Mouse (Mus musculus): ENCODE measurements at regions not wholly inside any gene's neighbourhood (a gene's known extent, or its start where the extent isn't known, plus 50 kb on each side); places are given as distances from the start of the nearest gene placed in this dataset.

- H3K27me3 ChIP-seq (ENCODE audit: insufficient read depth, low read length), result no peaks in the 10 kb centered on the region
- no peak overlapping the region for H3K4me2 ChIP-seq (ENCODE audit: low read depth, low read length)
- WGBS, result 86% methylated on average over 2 of the region's 2 CpGs
- no peak for DNase-seq (ENCODE audit: low spot score)
- H3K9ac ChIP-seq (replicated peaks; ENCODE audit: low read length), result no peak overlapping the region
- no peak for TF ChIP-seq CTCF (IDR thresholded peaks at IDR 0.05; ENCODE audit: low read depth)
- H3K9me3 ChIP-seq (ENCODE audit: low read length), result no peaks in the 10 kb centered on the region
- ATAC-seq, result no peak
- no peaks in the 10 kb centered on the region for H3K4me1 ChIP-seq (ENCODE audit: insufficient read depth, low read length)
- H3K27ac ChIP-seq, result no peak overlapping the region
- H3K36me3 ChIP-seq (ENCODE audit: insufficient read depth, low read length), result no peaks in the 10 kb centered on the region
- no peak overlapping the region for H3K4me3 ChIP-seq (ENCODE audit: low read length)
These were observed 468.2 kb upstream of the Id2 start for GRCm38 (mm10) chr12:25565131-25565530.

- peak; percentile 11 for DNase-seq (ENCODE audit: low spot score)
- Histone ChIP-seq H3K27ac (no peak overlapping the region), H3K36me3 (ENCODE audit: insufficient read depth, low read length) (no peaks in the 10 kb centered on the region), H3K4me1 (ENCODE audit: insufficient read depth, low read length) (no peaks in the 10 kb centered on the region), H3K27me3 (ENCODE audit: insufficient read depth, low read length) (no peaks in the 10 kb centered on the region), H3K9me3 (ENCODE audit: low read length) (no peaks in the 10 kb centered on the region), H3K4me2 (ENCODE audit: low read depth, low read length) (no peak overlapping the region), H3K9ac (replicated peaks; ENCODE audit: low read length) (no peak overlapping the region), H3K4me3 (ENCODE audit: low read length) (no peak overlapping the region)
- TF ChIP-seq CTCF (IDR thresholded peaks at IDR 0.05; ENCODE audit: low read depth), result no peak
- no peak for ATAC-seq
These were observed 462.7 kb upstream of the Id2 start for GRCm38 (mm10) chr12:25559601-25560000.

GRCm38 (mm10) chr12:25553656-25554055 is 456.7 kb upstream of the Id2 start:
- ATAC-seq (no peak), DNase-seq (ENCODE audit: low spot score) (peak; percentile 57)
- WGBS, result 62% methylated on average over 1 of the region's 1 CpGs
- Histone ChIP-seq H3K9ac (replicated peaks; ENCODE audit: low read length) (no peak overlapping the region), H3K4me1 (ENCODE audit: insufficient read depth, low read length) (0 out of 2 replicates have a peak, but pooled peaks cover 3% of the 10 kb centered on the region), H3K27me3 (ENCODE audit: insufficient read depth, low read length) (no peaks in the 10 kb centered on the region), H3K27ac (no peak overlapping the region), H3K4me2 (ENCODE audit: low read depth, low read length) (no peak overlapping the region), H3K4me3 (ENCODE audit: low read length) (no peak overlapping the region), H3K36me3 (ENCODE audit: insufficient read depth, low read length) (no peaks in the 10 kb centered on the region), H3K9me3 (ENCODE audit: low read length) (no peaks in the 10 kb centered on the region)
- no peak for TF ChIP-seq CTCF (IDR thresholded peaks at IDR 0.05; ENCODE audit: low read depth)

DNA sequence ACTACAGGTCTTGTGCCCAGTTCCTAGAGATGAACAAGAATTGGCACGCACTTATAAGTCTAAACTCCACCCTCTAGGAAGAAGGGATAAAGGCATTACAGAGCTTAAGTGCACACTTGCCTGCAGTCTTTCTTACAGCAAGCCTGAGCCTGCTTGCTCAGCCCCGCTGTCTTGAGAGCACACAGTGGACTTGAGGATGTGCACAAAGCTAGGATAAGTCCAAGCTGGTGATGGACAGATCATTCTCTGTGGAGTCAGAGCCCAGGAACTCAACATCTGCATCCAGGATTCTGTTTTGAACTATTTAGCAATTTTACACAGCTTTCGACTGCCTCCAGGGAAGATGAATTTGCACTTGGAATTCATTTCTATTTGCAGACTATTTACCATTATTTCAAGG is 452.8 kb upstream of the Id2 start:
- DNase-seq (ENCODE audit: low spot score) (no peak), ATAC-seq (no peak)
- Histone ChIP-seq H3K9me3 (ENCODE audit: low read length) (no peaks in the 10 kb centered on the region), H3K9ac (replicated peaks; ENCODE audit: low read length) (no peak overlapping the region), H3K27me3 (ENCODE audit: insufficient read depth, low read length) (no peaks in the 10 kb centered on the region), H3K4me3 (ENCODE audit: low read length) (no peak overlapping the region), H3K36me3 (ENCODE audit: insufficient read depth, low read length) (no peaks in the 10 kb centered on the region), H3K4me2 (ENCODE audit: low read depth, low read length) (no peak overlapping the region), H3K27ac (no peak overlapping the region), H3K4me1 (ENCODE audit: insufficient read depth, low read length) (0 out of 2 replicates have a peak, but pooled peaks cover 3% of the 10 kb centered on the region)
- TF ChIP-seq CTCF (IDR thresholded peaks at IDR 0.05; ENCODE audit: low read depth), result no peak
- 88% methylated on average over 3 of the region's 3 CpGs for WGBS

DNA sequence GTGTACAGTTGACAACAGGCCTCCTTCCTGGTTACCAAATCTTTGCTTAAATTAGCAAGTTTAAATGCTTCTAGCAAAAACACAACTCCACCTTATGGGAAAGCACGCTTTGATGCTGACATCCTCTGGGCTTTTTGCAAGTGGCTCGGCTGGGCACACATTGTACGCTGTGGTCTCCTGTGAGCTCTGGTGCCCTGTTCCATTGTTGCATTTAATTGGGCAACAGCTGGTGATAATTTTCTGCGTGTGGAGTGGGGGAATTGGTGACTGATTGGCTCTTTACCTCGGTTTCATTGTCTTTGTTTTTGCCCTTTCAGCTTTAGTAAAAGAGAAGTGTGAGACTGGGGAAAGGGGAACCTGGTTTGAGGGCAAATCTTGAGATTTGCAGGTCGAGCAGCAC is 447.3 kb upstream of the Id2 start:
- DNase-seq (ENCODE audit: low spot score), result peak; percentile 12
- Histone ChIP-seq H3K27ac (no peak overlapping the region), H3K27me3 (ENCODE audit: insufficient read depth, low read length) (no peaks in the 10 kb centered on the region), H3K4me2 (ENCODE audit: low read depth, low read length) (no peak overlapping the region), H3K4me1 (ENCODE audit: insufficient read depth, low read length) (no peaks in the 10 kb centered on the region), H3K36me3 (ENCODE audit: insufficient read depth, low read length) (no peaks in the 10 kb centered on the region), H3K4me3 (ENCODE audit: low read length) (no peak overlapping the region), H3K9me3 (ENCODE audit: low read length) (no peaks in the 10 kb centered on the region), H3K9ac (replicated peaks; ENCODE audit: low read length) (no peak overlapping the region)
- no peak for ATAC-seq
- WGBS, result 29% methylated on average over 6 of the region's 6 CpGs
- no peak for TF ChIP-seq CTCF (IDR thresholded peaks at IDR 0.05; ENCODE audit: low read depth)

DNA sequence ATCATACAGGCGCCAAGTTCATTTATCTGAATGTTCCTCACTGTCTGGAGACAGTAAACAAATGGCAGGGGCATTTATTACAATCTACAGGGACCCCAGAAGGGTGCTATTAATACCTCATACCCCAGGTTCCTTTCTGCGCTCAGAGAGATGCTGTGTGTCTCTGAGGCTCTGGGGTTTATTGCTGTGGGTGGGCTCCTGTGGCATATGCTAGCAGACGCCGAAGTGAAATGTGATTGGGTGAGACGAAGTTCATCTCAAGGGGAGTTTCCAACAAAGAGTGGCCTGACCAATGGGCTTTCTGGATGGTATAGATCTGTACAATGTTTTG is 437.6 kb upstream of the Id2 start:
- H3K9me3 ChIP-seq (ENCODE audit: low read length), result no peaks in the 10 kb centered on the region
- no peak overlapping the region for H3K4me3 ChIP-seq (ENCODE audit: low read length)
- no peaks in the 10 kb centered on the region for H3K4me1 ChIP-seq (ENCODE audit: insufficient read depth, low read length)
- no peaks in the 10 kb centered on the region for H3K27me3 ChIP-seq (ENCODE audit: insufficient read depth, low read length)
- ATAC-seq (no peak), DNase-seq (ENCODE audit: low spot score) (no peak)
- no peak overlapping the region for H3K27ac ChIP-seq
- H3K9ac ChIP-seq (replicated peaks; ENCODE audit: low read length), result no peak overlapping the region
- 75% methylated on average over 5 of the region's 5 CpGs for WGBS
- TF ChIP-seq CTCF (IDR thresholded peaks at IDR 0.05; ENCODE audit: low read depth), result no peak
- no peaks in the 10 kb centered on the region for H3K36me3 ChIP-seq (ENCODE audit: insufficient read depth, low read length)
- no peak overlapping the region for H3K4me2 ChIP-seq (ENCODE audit: low read depth, low read length)

DNA sequence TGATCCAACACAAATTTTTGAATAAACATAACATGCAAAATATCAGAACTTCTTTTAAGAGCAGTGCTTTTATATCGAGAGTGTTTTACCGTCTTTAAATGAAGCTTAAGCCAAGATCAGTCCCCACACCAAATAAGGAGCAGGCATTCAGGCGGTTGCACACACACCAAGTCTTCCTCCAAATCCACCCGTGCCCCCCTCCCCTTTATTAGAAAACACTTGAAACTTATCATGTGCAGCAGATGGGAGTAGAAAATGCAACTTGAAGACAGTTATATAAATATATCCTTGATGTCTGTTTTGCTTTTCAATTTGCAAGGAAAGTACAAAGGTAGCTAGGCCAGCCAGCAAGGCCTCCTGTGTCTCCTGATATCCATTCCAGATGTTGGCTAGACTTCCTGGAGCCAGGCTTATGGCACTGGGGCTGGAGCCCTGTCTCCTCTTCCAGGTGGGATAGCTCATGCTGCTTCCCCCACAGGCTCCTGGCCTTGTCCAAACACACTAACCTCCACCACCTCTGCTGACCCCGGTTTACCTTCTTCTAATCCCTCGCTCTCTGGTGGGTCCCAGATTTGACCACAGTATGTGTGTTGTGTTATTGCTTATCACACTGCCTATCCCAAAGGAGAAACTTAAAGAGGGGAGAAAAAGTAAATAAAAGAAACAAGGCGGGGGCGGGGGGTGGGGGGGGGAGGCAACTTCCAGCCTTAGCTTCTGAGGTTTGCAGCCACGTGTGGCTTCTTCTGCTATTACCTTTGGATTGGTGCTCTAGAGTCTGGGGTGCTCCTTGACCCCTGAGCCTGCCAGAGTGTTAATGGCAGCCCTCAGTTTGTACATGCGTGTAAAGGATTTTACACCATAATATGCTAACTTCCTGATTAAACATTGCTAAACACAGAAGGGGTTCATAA is 437.0 kb upstream of the Id2 start:
- no peak overlapping the region for H3K9ac ChIP-seq (replicated peaks; ENCODE audit: low read length)
- H3K4me2 ChIP-seq (ENCODE audit: low read depth, low read length), result no peak overlapping the region
- no peaks in the 10 kb centered on the region for H3K4me1 ChIP-seq (ENCODE audit: insufficient read depth, low read length)
- no peak overlapping the region for H3K4me3 ChIP-seq (ENCODE audit: low read length)
- H3K27me3 ChIP-seq (ENCODE audit: insufficient read depth, low read length), result no peaks in the 10 kb centered on the region
- WGBS, result 84% methylated on average over 10 of the region's 10 CpGs
- H3K27ac ChIP-seq, result no peak overlapping the region
- no peak for ATAC-seq
- H3K36me3 ChIP-seq (ENCODE audit: insufficient read depth, low read length), result no peaks in the 10 kb centered on the region
- DNase-seq (ENCODE audit: low spot score), result no peak
- H3K9me3 ChIP-seq (ENCODE audit: low read length), result no peaks in the 10 kb centered on the region
- TF ChIP-seq CTCF (IDR thresholded peaks at IDR 0.05; ENCODE audit: low read depth), result no peak
